8 mouse cellular contexts compared by ENCODE assay signal in genomic region chr15:24407691-24408090, GRCm38 (mm10).
DNase-seq lines count a peak whose midpoint lies in the region; ATAC-seq and TF ChIP-seq lines count a peak whose summit lies in the region.

No protein-coding gene starts in this region.

- ATAC-seq in liver, embryonic 14.5 days (ENCODE audit: insufficient read depth), result no peak
- no peak for ATAC-seq in liver, embryonic 12.5 days
- ATAC-seq in midbrain, embryonic 13.5 days, result 0 out of 2 replicates have a peak, but pooled peaks have one; percentile 40

- WGBS in liver, embryonic 14.5 days (ENCODE audit: insufficient replicate concordance), result 39% methylated on average over 3 of the region's 3 CpGs
- WGBS in liver, embryonic 12.5 days (ENCODE audit: insufficient replicate concordance), result 45% methylated on average over 3 of the region's 3 CpGs
- 68% methylated on average over 3 of the region's 3 CpGs for WGBS in midbrain, embryonic 13.5 days

- no peaks in the 10 kb centered on the region for H3K9me3 ChIP-seq in liver, embryonic 14.5 days (ENCODE audit: control insufficient read depth, low read length)
- H3K9me3 ChIP-seq in liver, embryonic 12.5 days (replicated peaks), result no peaks in the 10 kb centered on the region
- H3K9me3 ChIP-seq in midbrain, embryonic 13.5 days, result no peaks in the 10 kb centered on the region

- H3K27ac ChIP-seq in liver, embryonic 14.5 days, result no peak overlapping the region
- H3K27ac ChIP-seq in liver, embryonic 12.5 days, result no peak overlapping the region
- H3K27ac ChIP-seq in cortical plate, adult 2 months (ENCODE audit: insufficient read depth, low read length), result no peak overlapping the region
- no peak overlapping the region for H3K27ac ChIP-seq in midbrain, embryonic 13.5 days

- no peak overlapping the region for H3K4me3 ChIP-seq in liver, embryonic 14.5 days (ENCODE audit: insufficient read depth in 1 of 2, low read depth in 2 of 2, low read length in 2 of 2)
- H3K4me3 ChIP-seq in liver, embryonic 12.5 days, result no peak overlapping the region
- H3K4me3 ChIP-seq in cortical plate, adult 2 months (ENCODE audit: insufficient read depth, low read length), result no peak overlapping the region
- H3K4me3 ChIP-seq in midbrain, embryonic 13.5 days (replicated peaks), result no peak overlapping the region

- no peak for TF ChIP-seq EP300 in liver, embryonic 14.5 days (IDR thresholded peaks at IDR 0.05; ENCODE audit: low read depth)

- TF ChIP-seq CTCF in liver, embryonic 14.5 days (IDR thresholded peaks at IDR 0.05; ENCODE audit: low read depth), result peak; percentile 11; the same call in 1 of the 2 replicates
- peak; percentile 65 for TF ChIP-seq CTCF in cortical plate, adult 2 months (IDR thresholded peaks at IDR 0.05; ENCODE audit: extremely low read depth, insufficient read depth, low read length)

- no peaks in the 10 kb centered on the region for H3K36me3 ChIP-seq in liver, embryonic 14.5 days (replicated peaks; ENCODE audit: control insufficient read depth, insufficient read depth, low read depth)
- H3K36me3 ChIP-seq in liver, embryonic 12.5 days, result no peaks in the 10 kb centered on the region
- no peaks in the 10 kb centered on the region for H3K36me3 ChIP-seq in midbrain, embryonic 13.5 days

- H3K27me3 ChIP-seq in liver, embryonic 14.5 days (ENCODE audit: control insufficient read depth, insufficient read depth, low read length), result no peaks in the 10 kb centered on the region
- H3K27me3 ChIP-seq in liver, embryonic 12.5 days (replicated peaks), result no peaks in the 10 kb centered on the region
- H3K27me3 ChIP-seq in midbrain, embryonic 13.5 days, result no peaks in the 10 kb centered on the region

- H3K4me2 ChIP-seq in liver, embryonic 14.5 days (ENCODE audit: low read depth), result no peak overlapping the region
- no peak overlapping the region for H3K4me2 ChIP-seq in liver, embryonic 12.5 days
- H3K4me2 ChIP-seq in midbrain, embryonic 13.5 days (replicated peaks), result no peak overlapping the region

- no peaks in the 10 kb centered on the region for H3K4me1 ChIP-seq in liver, embryonic 14.5 days (replicated peaks; ENCODE audit: control insufficient read depth in 2 of 2, insufficient read depth in 2 of 2, low read length in 1 of 2)
- no peaks in the 10 kb centered on the region for H3K4me1 ChIP-seq in liver, embryonic 12.5 days
- no peaks in the 10 kb centered on the region for H3K4me1 ChIP-seq in cortical plate, adult 2 months (ENCODE audit: control insufficient read depth, insufficient read depth, low read length)
- no peaks in the 10 kb centered on the region for H3K4me1 ChIP-seq in midbrain, embryonic 13.5 days (replicated peaks)

- no peak overlapping the region for H3K9ac ChIP-seq in liver, embryonic 14.5 days (replicated peaks)
- H3K9ac ChIP-seq in liver, embryonic 12.5 days, result no peak overlapping the region
- no peak overlapping the region for H3K9ac ChIP-seq in midbrain, embryonic 13.5 days (replicated peaks)

- no peak for DNase-seq in liver, embryonic 14.5 days (ENCODE audit: low read depth in 3 of 3, low spot score in 3 of 3)
- peak; percentile 5 for DNase-seq in WW6 (ENCODE audit: low read depth, low spot score)
- DNase-seq in kidney, postnatal 14 days, result peak; percentile 6
- no peak for DNase-seq in ovary, adult 18-20 months (ENCODE audit: low spot score)
- no peak for DNase-seq in urinary bladder, adult 2 months (ENCODE audit: low spot score)

- no peak for TF ChIP-seq POLR2A in cortical plate, adult 2 months (IDR thresholded peaks at IDR 0.05; ENCODE audit: extremely low read depth, insufficient read depth, low read length)

Comparison
In these comparisons a context has a peak if more than half of its experiments do, and no peak if none do; other contexts are left out.
1. DNase-seq: peak in WW6 (single experiment) and kidney, postnatal 14 days (single experiment); none in liver, embryonic 14.5 days (0 of 3), ovary, adult 18-20 months (single experiment) and urinary bladder, adult 2 months (single experiment).